Mouse (Mus musculus) heart, embryonic 11.5 days (tissue): ENCODE measurements around the gene Umod. TPM values are rescaled to one million over a fixed set of nuclear protein-coding genes. Genes with fewer than 3 reads are reported as not detected.

ENCODE experiments used
- ATAC-seq: fragments of 200-750 bp; cut with Nextera tagmentation; replicated peaks from 2 replicates; pipeline ENCODE4 v1.8.0; 2017; ENCODE audit warnings: moderate library complexity; ENCODE audit not compliant: insufficient number of reproducible peaks, low FRiP score, low TSS enrichment
- H3K27ac ChIP-seq: fragments of 300-500 bp; sonication (generic); 2 replicates; pipeline ENCODE4 v1.5.1; 2014; ENCODE audit warnings: mild to moderate bottlenecking, low read depth, low read length
- H3K27me3 ChIP-seq: fragments of 300-500 bp; sonication (generic); 2 replicates; pipeline ENCODE4 v1.6.1; 2014; ENCODE audit warnings: mild to moderate bottlenecking, low read length, mixed read lengths; ENCODE audit not compliant: control insufficient read depth, insufficient read depth
- H3K36me3 ChIP-seq: fragments of 300-500 bp; sonication (generic); 2 replicates; pipeline ENCODE4 v1.6.1; 2014; ENCODE audit warnings: mild to moderate bottlenecking, low read length, moderate library complexity, mixed read lengths; ENCODE audit not compliant: control insufficient read depth, insufficient read depth
- H3K4me1 ChIP-seq: fragments of 300-500 bp; sonication (generic); 2 replicates; pipeline ENCODE4 v1.6.1; 2014; ENCODE audit warnings: low read length; ENCODE audit not compliant: control insufficient read depth, insufficient read depth
- H3K4me2 ChIP-seq: fragments of 300-500 bp; sonication (generic); 2 replicates; pipeline ENCODE4 v1.6.1; 2014; ENCODE audit warnings: mild to moderate bottlenecking, moderate library complexity
- H3K4me3 ChIP-seq: fragments of 300-500 bp; sonication (generic); 2 replicates; pipeline ENCODE4 v1.5.1; 2014; ENCODE audit warnings: low read depth, low read length
- H3K9ac ChIP-seq: fragments of 300-500 bp; sonication (generic); 2 replicates; pipeline ENCODE4 v1.6.1; 2014; ENCODE audit warnings: mild to moderate bottlenecking, low read depth, low read length, moderate library complexity
- H3K9me3 ChIP-seq: fragments of 300-500 bp; sonication (generic); replicated peaks from 2 replicates; pipeline ENCODE4 v1.6.1; 2016; ENCODE audit warnings: low read length; ENCODE audit not compliant: control insufficient read depth
- WGBS: fragments of 180-500 bp; shearing (Covaris S2); extraction: QIAGEN DNeasy Blood & Tissue Kit; methylation state at CpG from one replicate; pipeline ENCODE4 v1.1.7; 2014; ENCODE audit not compliant: insufficient replicate concordance; 5-methylcytosine and 5-hydroxymethylcytosine counted together
- polyA plus RNA-seq: library from polyadenylated mRNA; unstranded; fragments of >200 nt; fragmentation: Nextera tagmentation; extraction: Ambion mirVana; gene quantifications from 2 replicates; pipeline ENCODE4 v1.2.1, GENCODE M21; 2014

Gene Umod
- polyA plus RNA-seq, 1 experiment from 2014 or later = not detected

- no peak overlapping the region for H3K4me2 ChIP-seq
- H3K36me3 ChIP-seq = no peaks in the 10 kb centered on the region
- no peaks in the 10 kb centered on the region for H3K4me1 ChIP-seq
- H3K9me3 ChIP-seq = no peaks in the 10 kb centered on the region
- H3K27me3 ChIP-seq = no peaks in the 10 kb centered on the region
- no peak overlapping the region for H3K27ac ChIP-seq
- no peak for ATAC-seq
- WGBS = 39% methylated on average over 5 of the region's 5 CpGs
- no peak overlapping the region for H3K4me3 ChIP-seq
- H3K9ac ChIP-seq = no peak overlapping the region
Measured at GRCm38 (mm10) chr7:119519654-119520053, 40.6 kb upstream of the Umod start.

- ATAC-seq = no peak
- H3K27ac ChIP-seq = no peak within 1 kb of the TSS
Measured at GRCm38 (mm10) chr7:119519163-119519562, 40.1 kb upstream of the Umod start, which contains the start of gene Acsm5. TSS of gene Acsm5 (plus strand) at chr7:119519463.

GRCm38 (mm10) chr7:119516272-119516558, 37.1 kb upstream of the Umod start:
- no peak overlapping the region for H3K4me3 ChIP-seq
- no peaks in the 10 kb centered on the region for H3K27me3 ChIP-seq
- H3K36me3 ChIP-seq = no peaks in the 10 kb centered on the region
- WGBS = 72% methylated on average over 7 of the region's 7 CpGs
- no peak overlapping the region for H3K4me2 ChIP-seq
- no peaks in the 10 kb centered on the region for H3K4me1 ChIP-seq
- no peak for ATAC-seq
- no peak overlapping the region for H3K9ac ChIP-seq
- H3K27ac ChIP-seq = no peak overlapping the region
- H3K9me3 ChIP-seq = no peaks in the 10 kb centered on the region

More at GRCm38 (mm10) chr7:119519163-119519562, 40.1 kb upstream of the Umod start, which contains the start of gene Acsm5:
- no peak within 1 kb of the TSS for H3K4me3 ChIP-seq
- H3K27me3 ChIP-seq = no peaks in the 10 kb centered on the region
- H3K36me3 ChIP-seq = no peaks in the 10 kb centered on the region
- no peak within 1 kb of the TSS for H3K4me2 ChIP-seq
- H3K4me1 ChIP-seq = no peaks in the 10 kb centered on the region
- WGBS = 73% methylated on average over 5 of the region's 5 CpGs
- H3K9me3 ChIP-seq = no peaks in the 10 kb centered on the region
- no peak within 1 kb of the TSS for H3K9ac ChIP-seq

- Histone ChIP-seq H3K4me2 (no peak overlapping the region), H3K4me3 (no peak overlapping the region), H3K9me3 (no peaks in the 10 kb centered on the region), H3K36me3 (no peaks in the 10 kb centered on the region), H3K9ac (no peak overlapping the region), H3K27ac (no peak overlapping the region), H3K27me3 (no peaks in the 10 kb centered on the region), H3K4me1 (no peaks in the 10 kb centered on the region)
- 53% methylated on average over 10 of the region's 10 CpGs for WGBS
- no peak for ATAC-seq
Measured at GRCm38 (mm10) chr7:119515492-119516271, 36.6 kb upstream of the Umod start.

DNA sequence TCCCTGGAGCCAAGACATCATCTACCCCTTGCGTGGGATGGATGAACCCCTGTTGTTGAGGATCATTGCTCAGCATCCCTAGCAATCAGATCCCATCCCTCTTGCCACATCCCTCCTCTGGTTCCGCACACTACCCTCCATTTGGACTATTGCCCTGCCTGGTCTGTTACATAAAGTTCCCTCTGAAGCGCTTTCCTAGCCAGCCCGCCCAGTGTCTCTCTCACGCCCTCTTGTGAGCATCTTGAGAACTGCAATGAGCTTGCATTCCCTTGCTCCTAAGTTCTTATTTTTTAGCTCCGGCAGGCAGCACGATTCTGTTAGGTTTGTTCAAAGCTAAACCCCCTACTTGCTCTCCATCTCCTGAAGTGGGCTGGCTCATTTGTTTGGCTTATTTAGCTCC, 34.0 kb upstream of the Umod start:
- no peak overlapping the region for H3K4me3 ChIP-seq
- no peak for ATAC-seq
- H3K4me2 ChIP-seq = no peak overlapping the region
- 29% methylated on average over 7 of the region's 7 CpGs for WGBS
- no peak overlapping the region for H3K27ac ChIP-seq
- no peaks in the 10 kb centered on the region for H3K4me1 ChIP-seq
- H3K9me3 ChIP-seq = no peaks in the 10 kb centered on the region
- no peaks in the 10 kb centered on the region for H3K36me3 ChIP-seq
- no peak overlapping the region for H3K9ac ChIP-seq
- H3K27me3 ChIP-seq = no peaks in the 10 kb centered on the region

DNA sequence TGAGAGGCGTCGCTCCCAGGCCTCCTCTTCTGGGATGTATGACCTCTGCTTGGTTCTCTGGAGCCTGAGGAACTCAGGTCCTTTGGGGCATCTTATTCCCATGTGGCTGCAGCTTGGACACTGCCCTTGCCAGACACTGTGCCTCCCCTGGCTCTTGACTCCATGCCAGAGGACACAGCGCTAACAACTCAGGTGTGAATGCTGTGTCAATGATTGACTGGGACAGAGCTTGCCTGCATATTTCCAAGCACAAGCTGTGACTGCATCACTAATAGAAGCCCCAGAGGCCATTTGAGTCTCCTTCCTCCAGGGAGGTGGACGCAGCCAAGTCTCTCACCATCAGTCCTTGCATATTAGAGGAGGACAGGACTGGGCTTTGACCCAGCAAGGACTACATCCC, 32.1 kb upstream of the Umod start:
- Histone ChIP-seq H3K4me3 (no peak overlapping the region), H3K36me3 (no peaks in the 10 kb centered on the region), H3K9ac (no peak overlapping the region), H3K4me1 (no peaks in the 10 kb centered on the region), H3K27ac (no peak overlapping the region), H3K4me2 (no peak overlapping the region), H3K27me3 (no peaks in the 10 kb centered on the region), H3K9me3 (no peaks in the 10 kb centered on the region)
- 89% methylated on average over 4 of the region's 4 CpGs for WGBS
- ATAC-seq = no peak

GRCm38 (mm10) chr7:119490041-119490780, 11.1 kb upstream of the Umod start:
- no peaks in the 10 kb centered on the region for H3K27me3 ChIP-seq
- no peaks in the 10 kb centered on the region for H3K4me1 ChIP-seq
- ATAC-seq = no peak
- 70% methylated on average over 4 of the region's 4 CpGs for WGBS
- no peak overlapping the region for H3K9ac ChIP-seq
- H3K4me2 ChIP-seq = no peak overlapping the region
- H3K9me3 ChIP-seq = no peaks in the 10 kb centered on the region
- no peak overlapping the region for H3K4me3 ChIP-seq
- no peak overlapping the region for H3K27ac ChIP-seq
- H3K36me3 ChIP-seq = no peaks in the 10 kb centered on the region

DNA sequence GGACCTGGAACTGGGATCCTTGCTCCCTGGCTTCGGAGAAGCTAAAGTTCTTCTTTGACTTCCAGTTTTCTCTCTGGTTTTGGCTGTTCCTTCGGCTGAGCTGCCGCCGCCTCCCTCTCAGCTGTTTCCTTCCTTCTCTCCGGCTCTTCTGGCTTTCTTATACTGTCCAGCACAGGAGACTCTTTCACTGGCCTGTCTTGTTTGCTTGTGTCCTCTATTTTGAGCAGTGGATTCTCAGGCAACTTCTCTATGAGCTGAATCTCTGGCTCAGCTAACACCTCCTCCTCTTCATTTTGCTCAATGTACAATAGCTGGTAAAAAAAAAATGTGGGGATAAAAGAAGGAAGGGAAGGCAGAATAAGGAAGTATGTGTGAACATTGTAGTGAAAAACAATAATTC, 7.6 kb upstream of the Umod start:
- H3K9me3 ChIP-seq = no peaks in the 10 kb centered on the region

More for the DNA sequence above, 7.6 kb upstream of the Umod start:
- H3K27me3 ChIP-seq = no peaks in the 10 kb centered on the region
- no peaks in the 10 kb centered on the region for H3K36me3 ChIP-seq
- no peaks in the 10 kb centered on the region for H3K4me1 ChIP-seq
- no peak for ATAC-seq
- no peak overlapping the region for H3K9ac ChIP-seq
- 84% methylated on average over 5 of the region's 5 CpGs for WGBS
- no peak overlapping the region for H3K4me3 ChIP-seq
- H3K4me2 ChIP-seq = no peak overlapping the region
- H3K27ac ChIP-seq = no peak overlapping the region
